Mouse (Mus musculus) kidney, adult 2 months (tissue): ENCODE measurements around the gene Gm2a. TPM values are rescaled to one million over a fixed set of nuclear protein-coding genes. Genes with fewer than 3 reads are reported as not detected.

ENCODE experiments used
- DNase-seq: peaks from one replicate; pipeline ENCODE4 v3.0.0; 2021
- H3K27ac ChIP-seq: fragments of 200-500 bp; 2 replicates; pipeline ENCODE4 v1.5.1; 2012; ENCODE audit warnings: low read depth, low read length, control low read depth, inconsistent platforms; ENCODE audit not compliant: insufficient read depth
- H3K27me3 ChIP-seq: fragments of 200-500 bp; replicated peaks from 2 replicates; pipeline ENCODE4 v1.6.1; 2012; ENCODE audit warnings: mild to moderate bottlenecking, moderate library complexity, low read length, inconsistent platforms; ENCODE audit not compliant: control insufficient read depth, insufficient read depth
- H3K36me3 ChIP-seq: fragments of 200-500 bp; 2 replicates; pipeline ENCODE4 v1.6.1; 2012; ENCODE audit warnings: mild to moderate bottlenecking, moderate library complexity, low read length, inconsistent platforms; ENCODE audit not compliant: control insufficient read depth, insufficient read depth
- H3K4me1 ChIP-seq: fragments of 200-500 bp; 2 replicates; pipeline ENCODE4 v1.6.1; 2011; ENCODE audit warnings: low read length; ENCODE audit not compliant: control insufficient read depth, insufficient read depth
- H3K4me3 ChIP-seq: fragments of 200-500 bp; 2 replicates; pipeline ENCODE4 v1.5.1; 2011; ENCODE audit warnings: mild to moderate bottlenecking, low read depth, low read length, control low read depth; ENCODE audit not compliant: insufficient read depth
- CTCF ChIP-seq: fragments of 200-500 bp; conservative IDR thresholded peaks from 2 replicates; pipeline ENCODE4 v1.5.1; 2011; ENCODE audit warnings: low read depth, mild to moderate bottlenecking, control low read depth, low read length, moderate library complexity, mixed read lengths; ENCODE audit not compliant: insufficient read depth, insufficient read length
- POLR2A ChIP-seq: fragments of 200-500 bp; IDR thresholded peaks from one replicate; pipeline ENCODE4 v1.6.1; 2011; ENCODE audit warnings: low read depth, low read length, control low read depth
- WGBS: fragments of 180-500 bp; shearing (Covaris S2); methylation state at CpG from one replicate; pipeline ENCODE4 v1.1.7; 2018; 5-methylcytosine and 5-hydroxymethylcytosine counted together
- polyA plus RNA-seq: library from polyadenylated mRNA; depleted of rRNA; stranded (reverse); fragments of >200 nt; gene quantifications from 2 replicates; pipeline ENCODE4 v1.2.3, GENCODE M21; 2012

Gm2a gene
- polyA plus RNA-seq, 1 experiment = 216 TPM

DNA sequence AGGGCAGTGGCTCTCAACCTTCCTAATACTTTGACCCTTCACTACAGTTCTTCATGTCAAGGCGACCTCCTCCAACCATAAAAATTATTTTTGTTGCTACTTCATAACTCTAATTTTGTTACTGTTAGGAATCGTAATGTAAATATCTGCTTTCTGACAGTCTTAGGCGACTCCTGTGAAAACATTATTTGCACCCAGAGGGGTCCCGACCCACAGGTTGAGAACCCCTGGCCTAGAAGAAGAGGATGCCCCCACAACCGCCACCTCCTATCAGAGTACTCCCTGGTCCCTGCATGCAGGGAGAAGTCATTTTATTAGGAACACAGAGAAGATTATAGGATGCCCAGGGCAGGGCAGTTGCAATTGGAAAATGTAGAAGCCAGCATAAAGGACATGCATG is 26.6 kb upstream of the Gm2a start:
- no peak overlapping the region for H3K27ac ChIP-seq
- DNase-seq = no peak
- TF ChIP-seq POLR2A = no peak
- no peak for TF ChIP-seq CTCF
- no peaks in the 10 kb centered on the region for H3K27me3 ChIP-seq
- H3K4me1 ChIP-seq = 0 out of 2 replicates have a peak, but pooled peaks cover 2% of the 10 kb centered on the region
- H3K4me3 ChIP-seq = no peak overlapping the region
- H3K36me3 ChIP-seq = no peaks in the 10 kb centered on the region
- 95% methylated on average over 5 of the region's 5 CpGs for WGBS

GRCm38 (mm10) chr11:55072467-55072866 is 25.4 kb upstream of the Gm2a start:
- no peaks in the 10 kb centered on the region for H3K27me3 ChIP-seq
- no peak for DNase-seq
- TF ChIP-seq POLR2A (no peak), CTCF (no peak)
- H3K4me3 ChIP-seq = no peak overlapping the region
- H3K36me3 ChIP-seq = no peaks in the 10 kb centered on the region
- WGBS = 84% methylated on average over 8 of the region's 8 CpGs
- H3K27ac ChIP-seq = no peak overlapping the region
- 0 out of 2 replicates have a peak, but pooled peaks cover 2% of the 10 kb centered on the region for H3K4me1 ChIP-seq

GRCm38 (mm10) chr11:55073191-55073590 is 24.7 kb upstream of the Gm2a start:
- no peak overlapping the region for H3K27ac ChIP-seq
- 0 out of 2 replicates have a peak, but pooled peaks cover 2% of the 10 kb centered on the region for H3K4me1 ChIP-seq
- H3K36me3 ChIP-seq = no peaks in the 10 kb centered on the region
- 74% methylated on average over 10 of the region's 10 CpGs for WGBS
- H3K4me3 ChIP-seq = no peak overlapping the region
- H3K27me3 ChIP-seq = no peaks in the 10 kb centered on the region
- DNase-seq = no peak
- TF ChIP-seq POLR2A (no peak), CTCF (no peak)

- TF ChIP-seq CTCF (no peak), POLR2A (no peak)
- WGBS = 19% methylated on average over 2 of the region's 2 CpGs
- H3K4me3 ChIP-seq = no peak overlapping the region
- H3K27ac ChIP-seq = no peak overlapping the region
- no peaks in the 10 kb centered on the region for H3K36me3 ChIP-seq
- no peaks in the 10 kb centered on the region for H3K27me3 ChIP-seq
- H3K4me1 ChIP-seq = peaks cover 2% of the 10 kb centered on the region; the same call in 1 of the 2 replicates
- peak; percentile 43 for DNase-seq
These were observed 22.3 kb upstream of the Gm2a start for GRCm38 (mm10) chr11:55075602-55076001.

DNA sequence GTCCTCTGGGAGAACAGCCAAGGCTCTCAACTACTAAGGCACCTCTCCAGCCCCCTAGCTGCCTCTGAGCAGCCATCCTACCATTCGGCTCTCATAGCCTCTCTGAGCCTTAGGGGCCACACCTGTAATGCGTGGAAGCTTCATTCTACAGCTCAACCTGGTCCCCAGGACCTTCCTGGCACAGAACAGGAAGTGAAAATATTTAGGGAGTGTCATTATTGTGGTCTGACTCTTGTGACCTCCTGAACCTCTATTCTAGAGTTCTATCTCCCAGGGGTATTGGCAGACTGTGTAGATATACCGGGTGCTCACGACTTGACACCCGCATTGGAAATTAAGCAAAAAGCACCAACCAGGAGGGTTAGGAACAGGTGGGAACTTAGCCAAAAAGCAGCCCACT is 21.7 kb upstream of the Gm2a start:
- Histone ChIP-seq H3K27me3 (no peaks in the 10 kb centered on the region), H3K4me1 (peaks cover 2% of the 10 kb centered on the region; the same call in 1 of the 2 replicates), H3K27ac (no peak overlapping the region), H3K36me3 (no peaks in the 10 kb centered on the region), H3K4me3 (no peak overlapping the region)
- 86% methylated on average over 5 of the region's 5 CpGs for WGBS
- TF ChIP-seq CTCF (no peak), POLR2A (no peak)
- DNase-seq = no peak

- Histone ChIP-seq H3K4me1 (peaks cover 2% of the 10 kb centered on the region; the same call in 1 of the 2 replicates), H3K4me3 (peak within 1 kb of the TSS; percentile 50), H3K36me3 (no peaks in the 10 kb centered on the region), H3K27me3 (no peaks in the 10 kb centered on the region), H3K27ac (peak within 1 kb of the TSS; percentile 7; the same call in 1 of the 2 replicates)
- WGBS = 1% methylated on average over 50 of the region's 50 CpGs
- TF ChIP-seq CTCF (no peak), POLR2A (no peak)
- peak; percentile 67 for DNase-seq
These were observed 20.3 kb upstream of the Gm2a start, which contains the start of gene Ccdc69 for GRCm38 (mm10) chr11:55077331-55078231. Gene Ccdc69, minus strand, starts transcription at chr11:55078131.

- H3K36me3 ChIP-seq = no peaks in the 10 kb centered on the region
- no peaks in the 10 kb centered on the region for H3K27me3 ChIP-seq
- H3K27ac ChIP-seq = no peak overlapping the region; the same call in 1 of the 2 replicates
- no peak overlapping the region for H3K4me3 ChIP-seq
- TF ChIP-seq CTCF = no peak
- peaks cover 2% of the 10 kb centered on the region; the same call in 1 of the 2 replicates for H3K4me1 ChIP-seq
- WGBS = 69% methylated on average over 3 of the region's 3 CpGs
- peak; percentile 6 for DNase-seq
These were observed 19.4 kb upstream of the Gm2a start for GRCm38 (mm10) chr11:55078502-55078901.
